Mouse (Mus musculus) liver, postnatal 0 days (tissue): Measurements from ENCODE around the gene Sh3glb2.

Experiments used
- CTCF ChIP-seq: sonication (generic); IDR thresholded peaks from 2 replicates; pipeline ENCODE4 v1.5.1; 2016; ENCODE audit warnings: antibody characterized with exemption, low read depth
- EP300 ChIP-seq: IDR thresholded peaks from 2 replicates; pipeline ENCODE4 v1.6.1; 2016; ENCODE audit warnings: antibody characterized with exemption, low read depth, mild to moderate bottlenecking

DNA sequence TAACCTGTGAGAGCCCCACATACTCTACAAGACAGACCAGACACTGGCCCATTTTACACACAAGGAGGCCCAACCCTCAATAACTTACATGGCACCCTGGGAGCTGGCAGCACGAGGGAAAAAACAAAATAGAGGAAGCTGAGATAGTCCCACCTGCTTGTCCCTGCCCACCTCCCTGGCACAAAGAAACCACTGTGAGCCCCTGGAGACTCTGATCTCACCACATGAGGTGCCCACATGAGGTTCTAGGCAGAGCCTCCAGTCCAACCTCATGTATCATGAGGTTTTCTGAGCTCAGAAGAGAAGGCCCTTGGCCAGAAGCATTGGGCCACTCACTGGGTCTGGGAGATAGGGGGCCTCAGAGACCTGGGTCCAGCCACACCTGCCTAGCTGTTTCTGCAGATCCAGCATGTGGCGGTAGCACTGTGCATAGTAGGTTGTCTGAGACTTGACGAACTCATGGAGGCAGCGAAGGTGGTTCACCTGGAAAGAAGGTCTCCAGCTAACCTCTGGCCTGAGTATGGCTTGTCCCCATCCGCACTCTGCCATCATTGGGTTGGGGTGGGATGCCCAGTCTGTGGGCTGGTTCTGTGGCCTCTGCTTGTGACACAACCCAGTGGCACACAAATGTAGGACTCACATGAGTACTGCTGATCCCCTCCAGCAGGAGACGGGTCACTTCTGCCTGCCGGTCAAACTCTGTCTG, 13.0 kb downstream of the Sh3glb2 start:
- TF ChIP-seq CTCF (no peak), EP300 (no peak)
